ENCODE assay signal across 25 mouse cellular contexts in the genomic region with DNA sequence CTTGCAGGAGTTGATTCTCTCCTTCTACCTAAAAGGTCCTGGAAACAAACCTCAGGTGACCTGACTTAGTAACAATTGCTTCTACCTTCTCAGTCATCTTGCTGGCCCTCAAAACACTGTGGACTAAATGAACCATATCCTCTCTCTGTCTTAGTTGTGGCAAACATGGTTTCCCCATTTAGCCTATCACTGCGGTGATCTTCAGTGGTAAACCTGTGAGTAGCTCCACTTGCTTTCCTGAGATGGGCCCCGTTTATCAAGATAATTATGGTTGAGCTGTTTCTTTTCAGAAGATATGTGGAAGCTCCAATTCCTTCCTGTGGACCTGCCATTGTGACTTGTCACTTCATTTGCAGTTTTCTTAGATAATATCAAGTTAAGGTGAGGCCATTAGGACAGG. TPM values are rescaled to one million over a fixed set of nuclear protein-coding genes. Genes with fewer than 3 reads are reported as not detected.
"Had no signal": no experiment of that assay in that cellular context is flagged by ENCODE, and none has a peak within 500 bp of the region (broad histone marks: within the 10 kb centered on the region; RNA-seq: fewer than 3 reads in every experiment).

No protein-coding gene starts in this region.

- H3K4me2 ChIP-seq: lung, embryonic 14.5 days; midbrain, embryonic 11.5 days; midbrain, embryonic 13.5 days; midbrain, embryonic 15.5 days; neural tube, embryonic 13.5 days; neural tube, embryonic 15.5 days had no signal

- DNase-seq: lung, adult 18-20 months; lung, embryonic 14.5 days; lung, postnatal 10 days; lung, postnatal 4 days; retina, postnatal 1 day; right cerebral cortex, adult 18-20 months; right cerebral cortex, postnatal 25 days; right cerebral cortex, postnatal 4 days; spleen, adult 18-20 months; thymus, adult 18-20 months; thymus, postnatal 14 days; thymus, postnatal 36 days had no signal

- H3K36me3 ChIP-seq: midbrain, embryonic 13.5 days; midbrain, embryonic 15.5 days; neural tube, embryonic 13.5 days; neural tube, embryonic 15.5 days had no signal

- ATAC-seq: midbrain, embryonic 13.5 days; midbrain, embryonic 15.5 days had no signal

- H3K27me3 ChIP-seq: megakaryocyte, embryonic 14.5 days; midbrain, embryonic 13.5 days; midbrain, embryonic 15.5 days; neural tube, embryonic 13.5 days; neural tube, embryonic 15.5 days had no signal

- H3K4me1 ChIP-seq: midbrain, embryonic 13.5 days; midbrain, embryonic 15.5 days; neural tube, embryonic 13.5 days; neural tube, embryonic 15.5 days had no signal

- H3K27ac ChIP-seq: midbrain, embryonic 13.5 days; midbrain, embryonic 15.5 days; neural tube, embryonic 13.5 days; neural tube, embryonic 15.5 days had no signal

- H3K4me3 ChIP-seq: megakaryocyte, embryonic 14.5 days; midbrain, embryonic 13.5 days; midbrain, embryonic 15.5 days; myocyte; neural tube, embryonic 13.5 days; neural tube, embryonic 15.5 days had no signal

- H3K9ac ChIP-seq: lung, embryonic 14.5 days; midbrain, embryonic 13.5 days; midbrain, embryonic 15.5 days; neural tube, embryonic 13.5 days; neural tube, embryonic 15.5 days had no signal

- H3K9me3 ChIP-seq: midbrain, embryonic 15.5 days; neural tube, embryonic 15.5 days had no signal

RNA-seq across cellular contexts. Expression of a gene that starts 28.7 kb away (rescaled TPM):
- total RNA-seq: midbrain, postnatal 0 days had no signal
- polyA plus RNA-seq: liver, embryonic 16.5 days; lung, embryonic 14.5 days; lung, embryonic 16.5 days; midbrain, embryonic 11.5 days; myocyte; neural tube, embryonic 11.5 days; stomach, embryonic 14.5 days; stomach, embryonic 16.5 days had no signal
